Mouse (Mus musculus): Measurements from ENCODE around the gene Ss18l1. TPM values are rescaled to one million over a fixed set of nuclear protein-coding genes. Genes with fewer than 3 reads are reported as not detected.

The Ss18l1 gene
- total and polyA plus RNA-seq, 3 experiments, result 3.1 to 4.3 TPM; not detected in 1

DNA sequence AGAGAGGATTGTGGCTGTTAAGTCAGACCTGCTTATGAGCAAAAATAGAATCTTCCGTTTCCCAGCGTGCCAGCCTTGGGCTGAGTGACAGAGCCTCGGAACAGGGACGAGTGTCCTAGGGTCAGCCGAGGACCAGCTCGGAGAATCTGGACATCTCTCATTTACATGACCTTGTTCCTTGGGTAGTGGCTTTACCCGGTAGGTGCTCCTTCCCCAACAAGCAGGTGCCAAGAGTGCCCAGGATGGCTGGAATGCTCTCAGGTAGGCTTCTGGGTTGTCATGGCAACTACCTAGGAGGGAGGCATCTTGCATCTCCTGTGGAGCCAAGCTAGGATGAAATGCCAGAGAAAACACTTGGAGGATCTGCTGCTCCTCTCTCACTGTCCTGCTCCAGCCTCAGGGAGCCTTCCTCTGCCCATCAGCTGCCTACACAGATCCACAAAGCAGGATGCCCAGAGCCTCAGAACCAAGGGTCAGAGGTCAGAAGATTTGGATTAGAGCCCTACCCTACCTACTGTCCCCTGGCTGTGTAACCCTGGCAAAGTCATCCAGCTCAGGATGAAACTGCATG is 22.1 kb upstream of the Ss18l1 start:
- TF ChIP-seq EP300 (IDR thresholded peaks at IDR 0.05; ENCODE audit: low read depth in 1 of 2, low read length in 2 of 2) (no peak), RAD21 (IDR thresholded peaks at IDR 0.05; ENCODE audit: low read depth, low read length) (no peak), MAZ (IDR thresholded peaks at IDR 0.05; ENCODE audit: low read depth, low read length) (no peak), CHD1 (IDR thresholded peaks at IDR 0.05; ENCODE audit: low read depth, low read length) (no peak), GATA1 (IDR thresholded peaks at IDR 0.05; ENCODE audit: low read depth, low read length) (no peak), ZNF384 (IDR thresholded peaks at IDR 0.05; ENCODE audit: low read depth, low read length) (no peak), TBP (IDR thresholded peaks at IDR 0.05; ENCODE audit: low read depth, low read length) (no peak), SIN3A (IDR thresholded peaks at IDR 0.05; ENCODE audit: low read length) (no peak), ZC3H11A (IDR thresholded peaks at IDR 0.05; ENCODE audit: low read depth, low read length) (no peak), TCF12 (IDR thresholded peaks at IDR 0.05; ENCODE audit: low read depth, low read length) (no peak), TAL1 (IDR thresholded peaks at IDR 0.05; ENCODE audit: low read length) (no peak), JUND (IDR thresholded peaks at IDR 0.05; ENCODE audit: low read depth, low read length) (no peak), USF1 (IDR thresholded peaks at IDR 0.05; ENCODE audit: low read depth, low read length) (no peak)
- Histone ChIP-seq H3K9ac (ENCODE audit: control insufficient read depth, low read depth, low read length, poor library complexity, severe bottlenecking) (no peak overlapping the region), H3K9me3 (replicated peaks; ENCODE audit: insufficient read depth, low read length) (no peaks in the 10 kb centered on the region), H3K27ac (ENCODE audit: control insufficient read depth, low read depth, low read length) (no peak overlapping the region), H3K4me3 (ENCODE audit: control insufficient read depth in 1 of 2, insufficient read depth in 1 of 2, low read depth in 2 of 2, low read length in 2 of 2) (no peak overlapping the region), H3K79me2 (ENCODE audit: control insufficient read depth, insufficient read depth, low read length, poor library complexity) (peaks cover 3% of the 10 kb centered on the region), H3K4me1 (ENCODE audit: control insufficient read depth in 1 of 2, insufficient read depth in 2 of 2, low read length in 2 of 2) (no peaks in the 10 kb centered on the region), H3K27me3 (ENCODE audit: control insufficient read depth in 1 of 2, insufficient read depth in 2 of 2, low read length in 2 of 2) (peaks cover 10 to 14% of the 10 kb centered on the region in 2 experiments), H3K36me3 (ENCODE audit: control insufficient read depth in 1 of 2, insufficient read depth in 2 of 2, low read length in 2 of 2) (0 out of 4 replicates have a peak, but pooled peaks cover 0 to 3% of the 10 kb centered on the region in 2 experiments)
- DNase-seq (ENCODE audit: low read depth, low spot score), result no peak

DNA sequence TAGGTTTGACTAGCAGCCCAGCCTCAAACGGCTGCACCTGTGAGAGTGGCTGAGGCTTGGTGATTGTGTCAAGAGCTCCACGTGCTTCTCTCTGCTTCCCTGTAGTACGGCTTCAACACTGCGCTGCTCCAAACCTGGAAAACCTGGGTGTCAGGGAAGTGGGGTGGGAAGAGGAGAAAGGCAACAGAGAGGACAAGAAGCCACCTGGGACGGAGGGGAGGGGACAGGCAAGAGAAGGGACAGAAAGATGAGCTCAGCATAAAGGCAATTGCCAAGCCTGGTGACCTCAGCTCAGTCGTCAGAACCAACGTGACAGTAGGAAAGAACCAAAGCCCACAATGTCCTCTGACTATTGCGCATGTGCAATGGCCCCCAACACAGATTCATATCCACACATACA is 21.4 kb upstream of the Ss18l1 start:
- TF ChIP-seq NELFE (IDR thresholded peaks at IDR 0.05; ENCODE audit: low read depth, low read length) (no peak), MAZ (IDR thresholded peaks at IDR 0.05; ENCODE audit: low read depth, low read length) (no peak), SMC3 (IDR thresholded peaks at IDR 0.05; ENCODE audit: low read depth, low read length) (no peak), RAD21 (IDR thresholded peaks at IDR 0.05; ENCODE audit: low read depth, low read length) (no peak), TBP (IDR thresholded peaks at IDR 0.05; ENCODE audit: low read depth, low read length) (no peak), ZC3H11A (IDR thresholded peaks at IDR 0.05; ENCODE audit: low read depth, low read length) (no peak), MXI1 (IDR thresholded peaks at IDR 0.05; ENCODE audit: low read depth, low read length) (no peak), TCF12 (IDR thresholded peaks at IDR 0.05; ENCODE audit: low read depth, low read length) (no peak), ELF1 (IDR thresholded peaks at IDR 0.05; ENCODE audit: low read depth, low read length) (no peak)
- H3K4me1 ChIP-seq (ENCODE audit: control insufficient read depth in 1 of 2, insufficient read depth in 2 of 2, low read length in 2 of 2), result peaks cover 0 to 3% of the 10 kb centered on the region in 2 experiments; a peak in 2 of 4 replicates
- no peak overlapping the region for H3K4me3 ChIP-seq (ENCODE audit: control insufficient read depth in 1 of 2, insufficient read depth in 1 of 2, low read depth in 2 of 2, low read length in 2 of 2)
- 0 out of 4 replicates have a peak, but pooled peaks cover 0 to 3% of the 10 kb centered on the region in 2 experiments for H3K36me3 ChIP-seq (ENCODE audit: control insufficient read depth in 1 of 2, insufficient read depth in 2 of 2, low read length in 2 of 2)
- no peak for DNase-seq (ENCODE audit: low read depth, low spot score)
- H3K27ac ChIP-seq (ENCODE audit: control insufficient read depth, low read depth, low read length), result no peak overlapping the region
- H3K79me2 ChIP-seq (ENCODE audit: control insufficient read depth, insufficient read depth, low read length, poor library complexity), result peaks cover 11% of the 10 kb centered on the region
- H3K27me3 ChIP-seq (ENCODE audit: control insufficient read depth in 1 of 2, insufficient read depth in 2 of 2, low read length in 2 of 2), result peaks cover 10% of the 10 kb centered on the region in 2 experiments
- no peaks in the 10 kb centered on the region for H3K9me3 ChIP-seq (replicated peaks; ENCODE audit: insufficient read depth, low read length)
- H3K9ac ChIP-seq (ENCODE audit: control insufficient read depth, low read depth, low read length, poor library complexity, severe bottlenecking), result no peak overlapping the region

All from MEL (cell line).